Mouse (Mus musculus) E14TG2a.4 (cell line): ENCODE data around the gene Sox5.

Source experiments
- H3K27me3 ChIP-seq: 2 replicates; pipeline ENCODE4 v1.6.1; 2014; ENCODE audit warnings: low read length, control low read depth; ENCODE audit not compliant: insufficient read depth
- H3K36me3 ChIP-seq: 2 replicates; pipeline ENCODE4 v1.6.1; 2014; ENCODE audit warnings: low read length, control low read depth; ENCODE audit not compliant: insufficient read depth
- H3K4me1 ChIP-seq: replicated peaks from 2 replicates; pipeline ENCODE4 v1.6.1; 2014; ENCODE audit warnings: low read depth, low read length, control low read depth
- H3K4me3 ChIP-seq: replicated peaks from 2 replicates; pipeline ENCODE4 v1.5.1; 2014; ENCODE audit warnings: mild to moderate bottlenecking, low read length
- H3K9me3 ChIP-seq: 2 replicates; pipeline ENCODE4 v1.6.1; 2014; ENCODE audit warnings: low read length, control low read depth
- CTCF ChIP-seq: conservative IDR thresholded peaks from 2 replicates; pipeline ENCODE4 v1.5.1; 2014; ENCODE audit warnings: low read length
- NANOG ChIP-seq: IDR thresholded peaks from 2 replicates; pipeline ENCODE4 v1.6.1; 2014; ENCODE audit warnings: borderline replicate concordance, low read length, mixed read lengths
- POU5F1 ChIP-seq: IDR thresholded peaks from 2 replicates; pipeline ENCODE4 v1.6.1; 2014; ENCODE audit warnings: low read length, borderline replicate concordance

The Sox5 gene

GRCm38 (mm10) chr6:143867029-143867428 is 914.7 kb downstream of the Sox5 start:
- Histone ChIP-seq H3K27me3 (no peaks in the 10 kb centered on the region), H3K4me3 (no peak overlapping the region), H3K9me3 (no peaks in the 10 kb centered on the region), H3K4me1 (no peaks in the 10 kb centered on the region), H3K36me3 (no peaks in the 10 kb centered on the region)
- TF ChIP-seq CTCF (no peak), NANOG (no peak), POU5F1 (no peak)

- no peak for TF ChIP-seq CTCF
- TF ChIP-seq NANOG = no peak
- TF ChIP-seq POU5F1 = no peak
- no peaks in the 10 kb centered on the region for H3K9me3 ChIP-seq
- no peaks in the 10 kb centered on the region for H3K36me3 ChIP-seq
These were observed 915.2 kb downstream of the Sox5 start for GRCm38 (mm10) chr6:143866566-143866965.

GRCm38 (mm10) chr6:143862611-143863110 is 919.1 kb downstream of the Sox5 start:
- TF ChIP-seq NANOG (no peak), CTCF (no peak), POU5F1 (no peak)
- Histone ChIP-seq H3K4me1 (no peaks in the 10 kb centered on the region), H3K27me3 (no peaks in the 10 kb centered on the region), H3K36me3 (no peaks in the 10 kb centered on the region), H3K9me3 (no peaks in the 10 kb centered on the region), H3K4me3 (no peak overlapping the region)

More at GRCm38 (mm10) chr6:143866566-143866965, 915.2 kb downstream of the Sox5 start:
- no peak overlapping the region for H3K4me3 ChIP-seq
- no peaks in the 10 kb centered on the region for H3K27me3 ChIP-seq
- no peaks in the 10 kb centered on the region for H3K4me1 ChIP-seq

GRCm38 (mm10) chr6:143860036-143860435 is 921.7 kb downstream of the Sox5 start:
- Histone ChIP-seq H3K4me3 (no peak overlapping the region), H3K4me1 (no peaks in the 10 kb centered on the region), H3K27me3 (no peaks in the 10 kb centered on the region), H3K36me3 (no peaks in the 10 kb centered on the region), H3K9me3 (no peaks in the 10 kb centered on the region)
- TF ChIP-seq NANOG (no peak), CTCF (no peak), POU5F1 (no peak)

- Histone ChIP-seq H3K9me3 (no peaks in the 10 kb centered on the region), H3K36me3 (no peaks in the 10 kb centered on the region), H3K4me1 (no peaks in the 10 kb centered on the region), H3K27me3 (no peaks in the 10 kb centered on the region), H3K4me3 (no peak overlapping the region)
- TF ChIP-seq POU5F1 (no peak), CTCF (no peak), NANOG (no peak)
These were observed 922.2 kb downstream of the Sox5 start for GRCm38 (mm10) chr6:143859535-143859934.

- no peaks in the 10 kb centered on the region for H3K27me3 ChIP-seq
- H3K4me1 ChIP-seq = no peaks in the 10 kb centered on the region
- no peak overlapping the region for H3K4me3 ChIP-seq
- H3K36me3 ChIP-seq = no peaks in the 10 kb centered on the region
- no peak for TF ChIP-seq POU5F1
- no peak for TF ChIP-seq NANOG
- TF ChIP-seq CTCF = no peak
- no peaks in the 10 kb centered on the region for H3K9me3 ChIP-seq
These were observed 923.2 kb downstream of the Sox5 start for GRCm38 (mm10) chr6:143858551-143858950.

- H3K4me3 ChIP-seq = no peak overlapping the region
- no peaks in the 10 kb centered on the region for H3K27me3 ChIP-seq
- H3K9me3 ChIP-seq = no peaks in the 10 kb centered on the region
- H3K4me1 ChIP-seq = no peaks in the 10 kb centered on the region
- no peak for TF ChIP-seq CTCF
- TF ChIP-seq POU5F1 = no peak
- no peak for TF ChIP-seq NANOG
- no peaks in the 10 kb centered on the region for H3K36me3 ChIP-seq
These were observed 924.4 kb downstream of the Sox5 start for GRCm38 (mm10) chr6:143857376-143857775.

- Histone ChIP-seq H3K9me3 (no peaks in the 10 kb centered on the region), H3K4me3 (no peak overlapping the region), H3K36me3 (no peaks in the 10 kb centered on the region), H3K27me3 (no peaks in the 10 kb centered on the region), H3K4me1 (no peaks in the 10 kb centered on the region)
- TF ChIP-seq NANOG (no peak), CTCF (no peak), POU5F1 (no peak)
These were observed 926.4 kb downstream of the Sox5 start for GRCm38 (mm10) chr6:143855421-143855820.

- TF ChIP-seq POU5F1 = no peak
- no peak for TF ChIP-seq NANOG
- no peak for TF ChIP-seq CTCF
- Histone ChIP-seq H3K36me3 (no peaks in the 10 kb centered on the region), H3K4me3 (no peak overlapping the region), H3K9me3 (no peaks in the 10 kb centered on the region), H3K4me1 (no peaks in the 10 kb centered on the region), H3K27me3 (no peaks in the 10 kb centered on the region)
These were observed 927.7 kb downstream of the Sox5 start for GRCm38 (mm10) chr6:143854031-143854430.
